In genomic region chr4:152184353-152185035, GRCm38 (mm10) we compare ENCODE assay signal across 9 mouse cellular contexts. TPM values are rescaled to one million over a fixed set of nuclear protein-coding genes. Genes with fewer than 3 reads are reported as not detected.
DNase-seq lines count a peak whose midpoint lies in the region; ATAC-seq and TF ChIP-seq lines count a peak whose summit lies in the region.
"Had no signal": no experiment of that assay in that cellular context is flagged by ENCODE, and none has a peak within 500 bp of the region (broad histone marks: within the 10 kb centered on the region; RNA-seq: fewer than 3 reads in every experiment).

No protein-coding gene starts in this region.

- WGBS in hindbrain, postnatal 0 days, result 45% methylated on average over 7 of the region's 7 CpGs
- 70% methylated on average over 7 of the region's 7 CpGs for WGBS in hindbrain, embryonic 10.5 days
- 76% methylated on average over 7 of the region's 7 CpGs for WGBS in spleen, adult 2 months
- 63% methylated on average over 7 of the region's 7 CpGs for WGBS in stomach, embryonic 16.5 days

- peak; percentile 60 for TF ChIP-seq CTCF in hindbrain, postnatal 0 days (IDR thresholded peaks at IDR 0.05; ENCODE audit: low read depth)
- 0 out of 2 replicates have a peak, but pooled peaks have one; percentile 17 for TF ChIP-seq CTCF in spleen, adult 2 months (IDR thresholded peaks at IDR 0.05; ENCODE audit: extremely low read depth, insufficient read depth, insufficient read length, insufficient replicate concordance)
- peak; percentile 53; the same call in 1 of the 2 replicates for TF ChIP-seq CTCF in embryonic fibroblast, embryonic 13.5 days (IDR thresholded peaks at IDR 0.05; ENCODE audit: borderline replicate concordance, insufficient read depth, low read length)

- H3K9me3 ChIP-seq in hindbrain, postnatal 0 days (ENCODE audit: low read length), result no peaks in the 10 kb centered on the region
- H3K9me3 ChIP-seq in hindbrain, embryonic 10.5 days, result peaks cover 5% of the 10 kb centered on the region; the same call in 1 of the 2 replicates
- no peaks in the 10 kb centered on the region for H3K9me3 ChIP-seq in stomach, embryonic 16.5 days (replicated peaks; ENCODE audit: control insufficient read depth, low read length)

- no peaks in the 10 kb centered on the region for H3K36me3 ChIP-seq in hindbrain, postnatal 0 days (ENCODE audit: insufficient read depth, low read length)
- H3K36me3 ChIP-seq in hindbrain, embryonic 10.5 days, result peaks cover 12% of the 10 kb centered on the region
- H3K36me3 ChIP-seq in spleen, adult 2 months (ENCODE audit: control insufficient read depth, insufficient read depth, low read length), result no peaks in the 10 kb centered on the region
- H3K36me3 ChIP-seq in stomach, embryonic 16.5 days (ENCODE audit: control insufficient read depth, insufficient read depth, low read length), result no peaks in the 10 kb centered on the region

- TF ChIP-seq POLR2A in spleen, adult 2 months (IDR thresholded peaks at IDR 0.05; ENCODE audit: low read depth, low read length), result no peak
- TF ChIP-seq POLR2A in embryonic fibroblast, embryonic 13.5 days (IDR thresholded peaks at IDR 0.05; ENCODE audit: low read depth, low read length), result no peak

- peak; percentile 56 for DNase-seq in hindbrain, postnatal 0 days (ENCODE audit: low spot score)
- DNase-seq in hindbrain, embryonic 10.5 days (ENCODE audit: low spot score), result no peak
- DNase-seq in spleen, adult 2 months (ENCODE audit: low read depth in 1 of 2, low spot score in 2 of 2), result no peak
- no peak for DNase-seq in spleen, postnatal 14 days (ENCODE audit: low spot score in 2 of 2)
- no peak for DNase-seq in adrenal gland, postnatal 14 days
- DNase-seq in B cell, adult 2 months, result no peak

- H3K9ac ChIP-seq in hindbrain, postnatal 0 days (replicated peaks; ENCODE audit: low read length), result no peak overlapping the region
- H3K9ac ChIP-seq in stomach, embryonic 16.5 days (ENCODE audit: low read length), result no peak overlapping the region

- ATAC-seq in hindbrain, postnatal 0 days, result no peak
- ATAC-seq in stomach, embryonic 16.5 days (ENCODE audit: insufficient read depth, low FRiP score), result no peak

- H3K4me2 ChIP-seq in hindbrain, postnatal 0 days (ENCODE audit: low read depth, low read length), result no peak overlapping the region
- peak overlapping the region; percentile 61; the same call in 1 of the 2 replicates for H3K4me2 ChIP-seq in stomach, embryonic 16.5 days (ENCODE audit: low read depth, low read length)

- peak overlapping the region; percentile 82; the same call in 1 of the 2 replicates for H3K27ac ChIP-seq in hindbrain, postnatal 0 days
- H3K27ac ChIP-seq in hindbrain, embryonic 10.5 days, result no peak overlapping the region
- no peak overlapping the region for H3K27ac ChIP-seq in spleen, adult 2 months (ENCODE audit: insufficient read depth, low read length)
- no peak overlapping the region for H3K27ac ChIP-seq in embryonic fibroblast, embryonic 13.5 days (ENCODE audit: insufficient read depth, low read length)
- no peak overlapping the region for H3K27ac ChIP-seq in stomach, embryonic 16.5 days (ENCODE audit: low read length)

- no peak overlapping the region for H3K4me3 ChIP-seq in hindbrain, postnatal 0 days (ENCODE audit: low read length)
- H3K4me3 ChIP-seq in hindbrain, embryonic 10.5 days, result no peak overlapping the region
- no peak overlapping the region for H3K4me3 ChIP-seq in spleen, adult 2 months (ENCODE audit: extremely low read depth, insufficient read depth, insufficient read length)
- H3K4me3 ChIP-seq in embryonic fibroblast, embryonic 13.5 days (ENCODE audit: insufficient read depth, low read length), result no peak overlapping the region
- H3K4me3 ChIP-seq in stomach, embryonic 16.5 days (replicated peaks; ENCODE audit: low read length), result no peak overlapping the region

- H3K27me3 ChIP-seq in hindbrain, postnatal 0 days (ENCODE audit: insufficient read depth, low read length), result no peaks in the 10 kb centered on the region
- H3K27me3 ChIP-seq in hindbrain, embryonic 10.5 days (ENCODE audit: insufficient read depth, poor library complexity, severe bottlenecking), result peaks cover 17% of the 10 kb centered on the region
- H3K27me3 ChIP-seq in spleen, adult 2 months (ENCODE audit: control insufficient read depth, insufficient read depth, low read length), result no peaks in the 10 kb centered on the region
- H3K27me3 ChIP-seq in stomach, embryonic 16.5 days (ENCODE audit: control insufficient read depth, insufficient read depth, low read length), result 0 out of 2 replicates have a peak, but pooled peaks cover 6% of the 10 kb centered on the region

- H3K4me1 ChIP-seq in hindbrain, postnatal 0 days (ENCODE audit: insufficient read depth, low read length), result peaks cover 19% of the 10 kb centered on the region
- peaks cover 49% of the 10 kb centered on the region for H3K4me1 ChIP-seq in hindbrain, embryonic 10.5 days (replicated peaks)
- H3K4me1 ChIP-seq in spleen, adult 2 months (ENCODE audit: control insufficient read depth, insufficient read depth, insufficient read length), result peaks cover 24% of the 10 kb centered on the region; the same call in 1 of the 2 replicates
- H3K4me1 ChIP-seq in embryonic fibroblast, embryonic 13.5 days (ENCODE audit: control insufficient read depth, insufficient read depth, low read length), result 0 out of 2 replicates have a peak, but pooled peaks cover 8% of the 10 kb centered on the region
- peaks cover 27% of the 10 kb centered on the region for H3K4me1 ChIP-seq in stomach, embryonic 16.5 days (ENCODE audit: control insufficient read depth, insufficient read depth, low read length)

RNA-seq across cellular contexts. Expression of gene Acot7, which starts 6.6 kb away (rescaled TPM):
- total RNA-seq in hindbrain, postnatal 0 days (2014; rRNA removed), result 249 and 259 TPM in 2 replicates
- 455 and 488 TPM in 2 replicates for polyA plus RNA-seq in hindbrain, postnatal 0 days (2015; fragmentation: Nextera tagmentation; extraction: Ambion mirVana)
- 90.0 and 118 TPM in 2 replicates for polyA plus RNA-seq in hindbrain, embryonic 10.5 days (2016; fragmentation: Nextera tagmentation; extraction: Ambion mirVana)
- polyA plus RNA-seq in spleen, adult 2 months (2012; rRNA removed), result 15.4 and 17.9 TPM in 2 replicates
- polyA plus RNA-seq in embryonic fibroblast, embryonic 13.5 days (2011; ENCODE audit: insufficient read length, low read depth, missing spikeins), result 79.9 and 108 TPM in 2 replicates
- polyA plus RNA-seq in stomach, embryonic 16.5 days (2015; fragmentation: Nextera tagmentation; extraction: Ambion mirVana), result 57.3 and 60.4 TPM in 2 replicates
- total RNA-seq in adrenal gland, postnatal 14 days (2021), result 32.2 and 34.2 TPM in 2 replicates

RNA-seq across cellular contexts. Expression of gene Hes2, which starts 25.8 kb away (rescaled TPM):
- total RNA-seq in hindbrain, postnatal 0 days (2014; rRNA removed), result not detected in 2 replicates
- not detected in 2 replicates for polyA plus RNA-seq in hindbrain, postnatal 0 days (2015; fragmentation: Nextera tagmentation; extraction: Ambion mirVana)
- 4.2 and 4.7 TPM in 2 replicates for polyA plus RNA-seq in hindbrain, embryonic 10.5 days (2016; fragmentation: Nextera tagmentation; extraction: Ambion mirVana)
- polyA plus RNA-seq in spleen, adult 2 months (2012; rRNA removed), result not detected in 2 replicates
- not detected in 2 replicates for polyA plus RNA-seq in embryonic fibroblast, embryonic 13.5 days (2011; ENCODE audit: insufficient read length, low read depth, missing spikeins)
- 0.56 and 0.75 TPM in 2 replicates for polyA plus RNA-seq in stomach, embryonic 16.5 days (2015; fragmentation: Nextera tagmentation; extraction: Ambion mirVana)
- total RNA-seq in adrenal gland, postnatal 14 days (2021), result not detected in 2 replicates
- total RNA-seq: layer of hippocampus, postnatal 10 days had no signal

RNA-seq across cellular contexts. Expression of gene Espn, which starts 32.3 kb away (rescaled TPM):
- total RNA-seq in hindbrain, postnatal 0 days (2014; rRNA removed), result 0.47 and 1.4 TPM in 2 replicates
- polyA plus RNA-seq in hindbrain, postnatal 0 days (2015; fragmentation: Nextera tagmentation; extraction: Ambion mirVana), result 0.71 and 0.79 TPM in 2 replicates
- polyA plus RNA-seq in hindbrain, embryonic 10.5 days (2016; fragmentation: Nextera tagmentation; extraction: Ambion mirVana), result 1.6 and 6.5 TPM in 2 replicates
- 2.1 and 2.7 TPM in 2 replicates for polyA plus RNA-seq in spleen, adult 2 months (2012; rRNA removed)
- polyA plus RNA-seq in embryonic fibroblast, embryonic 13.5 days (2011; ENCODE audit: insufficient read length, low read depth, missing spikeins), result 0.56 and 0.68 TPM in 2 replicates
- 8.6 and 9.1 TPM in 2 replicates for polyA plus RNA-seq in stomach, embryonic 16.5 days (2015; fragmentation: Nextera tagmentation; extraction: Ambion mirVana)
- 0.71 and 0.96 TPM in 2 replicates for total RNA-seq in adrenal gland, postnatal 14 days (2021)
